Mouse (Mus musculus) liver, postnatal 0 days (tissue): Measurements from ENCODE around the gene Gm20388.

Experiments used
- CTCF ChIP-seq: sonication (generic); IDR thresholded peaks from 2 replicates; pipeline ENCODE4 v1.5.1; 2016; ENCODE audit warnings: antibody characterized with exemption, low read depth
- EP300 ChIP-seq: IDR thresholded peaks from 2 replicates; pipeline ENCODE4 v1.6.1; 2016; ENCODE audit warnings: antibody characterized with exemption, low read depth, mild to moderate bottlenecking

- no peak for TF ChIP-seq CTCF
- TF ChIP-seq EP300, result no peak
These were observed 3506.4 kb downstream of the Gm20388 start for GRCm38 (mm10) chr8:123416944-123417555.
